Mouse (Mus musculus): Measurements from ENCODE around the gene H2-Q10.
"Not testable (repeated sequence)": the region's sequence is repeated elsewhere in the genome, so short reads cannot be mapped to it uniquely, and the experiment has no call there.

Gene H2-Q10

GRCm38 (mm10) chr17:35458247-35458646 is 11.6 kb upstream of the H2-Q10 start:
- in situ Hi-C loops (cut with MboI): not testable (repeated sequence)

GRCm38 (mm10) chr17:35460513-35461341 is 9.2 kb upstream of the H2-Q10 start:
- in situ Hi-C loops (cut with MboI): not testable (repeated sequence)

- in situ Hi-C loops (cut with MboI): not testable (repeated sequence)
Observed at GRCm38 (mm10) chr17:35465651-35466050, 4.2 kb upstream of the H2-Q10 start.

- in situ Hi-C loops (cut with MboI): not testable (repeated sequence)
Observed at GRCm38 (mm10) chr17:35468936-35469335, 953 bp upstream of the H2-Q10 start.

- in situ Hi-C loops (cut with MboI): no loop called here
Observed at GRCm38 (mm10) chr17:35484066-35484465, 14.2 kb downstream of the H2-Q10 start.

GRCm38 (mm10) chr17:35485702-35486101 is 15.8 kb downstream of the H2-Q10 start:
- in situ Hi-C loops (cut with MboI): no loop called here

- in situ Hi-C loops (cut with MboI): no loop called here
Observed at GRCm38 (mm10) chr17:35486726-35487125, 16.8 kb downstream of the H2-Q10 start.

- in situ Hi-C loops (cut with MboI): no loop called here
Observed at GRCm38 (mm10) chr17:35488041-35488440, 18.2 kb downstream of the H2-Q10 start.

GRCm38 (mm10) chr17:35490320-35490719 is 20.4 kb downstream of the H2-Q10 start:
- in situ Hi-C loops (cut with MboI): no loop called here

- in situ Hi-C loops (cut with MboI): no loop called here
Observed at GRCm38 (mm10) chr17:35497124-35497523, 27.2 kb downstream of the H2-Q10 start.

GRCm38 (mm10) chr17:35502226-35502625 is 32.3 kb downstream of the H2-Q10 start:
- in situ Hi-C loops (cut with MboI): no loop called here

GRCm38 (mm10) chr17:35502762-35503161 is 32.9 kb downstream of the H2-Q10 start:
- in situ Hi-C loops (cut with MboI): no loop called here

GRCm38 (mm10) chr17:35503849-35504248 is 34.0 kb downstream of the H2-Q10 start:
- in situ Hi-C loops (cut with MboI): no loop called here

GRCm38 (mm10) chr17:35504628-35505481 is 35.0 kb downstream of the H2-Q10 start:
- in situ Hi-C loops (cut with MboI): no loop called here

GRCm38 (mm10) chr17:35505776-35506175 is 35.9 kb downstream of the H2-Q10 start, which contains the start of gene Pou5f1:
Gene Pou5f1 (plus strand): TSS chr17:35506018.
- in situ Hi-C loops (cut with MboI): no loop called here

GRCm38 (mm10) chr17:35506881-35507280 is 37.0 kb downstream of the H2-Q10 start:
- in situ Hi-C loops (cut with MboI): no loop called here

- in situ Hi-C loops (cut with MboI): no loop called here
Observed at GRCm38 (mm10) chr17:35507556-35508260, 37.8 kb downstream of the H2-Q10 start.

GRCm38 (mm10) chr17:35508279-35508678 is 38.4 kb downstream of the H2-Q10 start:
- in situ Hi-C loops (cut with MboI): not testable (repeated sequence)

GRCm38 (mm10) chr17:35509284-35509683 is 39.4 kb downstream of the H2-Q10 start:
- in situ Hi-C loops (cut with MboI): no loop called here

- in situ Hi-C loops (cut with MboI): no loop called here
Observed at GRCm38 (mm10) chr17:35512916-35513626, 43.2 kb downstream of the H2-Q10 start.

GRCm38 (mm10) chr17:35513886-35514285 is 44.0 kb downstream of the H2-Q10 start:
- in situ Hi-C loops (cut with MboI): no loop called here
